Mouse (Mus musculus): ENCODE data around the gene Olfr467. TPM values are rescaled to one million over a fixed set of nuclear protein-coding genes. Genes with fewer than 3 reads are reported as not detected.
"Not testable (repeated sequence)": the region's sequence is repeated elsewhere in the genome, so short reads cannot be mapped to it uniquely, and the experiment has no call there.

Olfr467 gene
- polyA plus RNA-seq, 1 experiment, result not detected

DNA sequence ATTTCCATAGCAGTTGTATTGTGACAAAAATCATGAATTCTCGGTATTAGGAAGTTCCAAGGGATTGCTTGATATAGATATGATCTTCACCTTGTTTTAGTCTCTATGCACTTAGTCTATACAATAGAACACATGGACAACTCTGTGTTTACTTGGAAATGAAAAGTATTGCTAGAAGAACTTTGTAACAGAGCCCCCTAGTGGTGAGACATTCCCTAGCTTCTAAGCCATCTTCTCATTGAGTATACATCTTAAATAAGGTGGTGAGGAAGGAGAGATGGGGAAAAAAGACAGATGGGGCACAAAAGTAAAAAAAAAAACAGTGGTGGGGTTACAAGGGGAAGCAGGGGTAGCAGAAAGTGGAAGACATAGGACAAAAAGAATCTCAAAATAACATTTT lies 29.7 kb downstream of the Olfr467 start:
- no peaks in the 10 kb centered on the region for H3K4me1 ChIP-seq (ENCODE audit: control insufficient read depth, insufficient read depth, low read length)
- TF ChIP-seq CTCF (IDR thresholded peaks at IDR 0.05; ENCODE audit: borderline replicate concordance, insufficient read depth, low read length) (no peak), POLR2A (IDR thresholded peaks at IDR 0.05; ENCODE audit: low read depth, low read length) (no peak)

DNA sequence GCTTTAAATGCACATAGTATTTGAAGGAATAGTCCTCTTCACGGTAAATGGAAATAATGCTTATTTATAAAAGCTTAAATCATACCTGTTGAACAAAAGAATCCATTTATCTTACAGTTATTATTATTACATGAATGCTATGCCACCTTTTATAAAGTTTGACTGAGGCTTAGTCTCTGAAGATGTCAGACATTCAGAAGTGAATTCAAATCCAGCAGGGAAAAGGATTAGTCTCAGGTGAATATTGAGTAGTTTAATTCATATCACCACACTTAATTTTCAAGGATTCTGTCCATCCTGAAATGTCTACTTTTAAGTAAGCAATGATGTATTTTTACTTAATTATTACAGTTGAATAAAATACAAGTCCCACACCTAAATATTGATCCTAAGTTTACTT lies 35.3 kb downstream of the Olfr467 start, which contains the start of gene Olfr470:
Olfr470 (minus strand) TSS at position 101 of the 400 bp plus-strand sequence.
- not testable (repeated sequence) for H3K27ac ChIP-seq (ENCODE audit: insufficient read depth, low read length); H3K4me1 ChIP-seq (ENCODE audit: control insufficient read depth, insufficient read depth, low read length)

More for the DNA sequence above, 29.7 kb downstream of the Olfr467 start:
- no peak overlapping the region for H3K27ac ChIP-seq (ENCODE audit: insufficient read depth, low read length)
- H3K4me3 ChIP-seq (ENCODE audit: insufficient read depth, low read length), result no peak overlapping the region

More for the DNA sequence above, 35.3 kb downstream of the Olfr467 start, which contains the start of gene Olfr470:
- not testable (repeated sequence) for H3K4me3 ChIP-seq (ENCODE audit: insufficient read depth, low read length)

Other genes starting within 250 kb of the Olfr467 start
- gene Olfml1, start 244.8 kb upstream of the Olfr467 start, polyA plus RNA-seq (2011; ENCODE audit: insufficient read length, low read depth, missing spikeins), result 1.3 and 13.0 TPM in 2 replicates
- 1.1 and 2.0 TPM in 2 replicates for gene Ppfibp2, start 217.1 kb upstream of the Olfr467 start, polyA plus RNA-seq (2011; ENCODE audit: insufficient read length, low read depth, missing spikeins)
- gene 5330417H12Rik, start 187.1 kb upstream of the Olfr467 start, polyA plus RNA-seq (2011; ENCODE audit: insufficient read length, low read depth, missing spikeins), result not detected in 2 replicates
- 1.8 and 3.3 TPM in 2 replicates for gene Cyb5r2, start 54.2 kb upstream of the Olfr467 start, polyA plus RNA-seq (2011; ENCODE audit: insufficient read length, low read depth, missing spikeins)
- gene Ovch2, start 11.1 kb upstream of the Olfr467 start, polyA plus RNA-seq (2011; ENCODE audit: insufficient read length, low read depth, missing spikeins), result not detected in 2 replicates
- gene Olfr469, start 13.3 kb downstream of the Olfr467 start, polyA plus RNA-seq (2011; ENCODE audit: insufficient read length, low read depth, missing spikeins), result not detected in 2 replicates
- gene Olfr470, start 35.2 kb downstream of the Olfr467 start, polyA plus RNA-seq (2011; ENCODE audit: insufficient read length, low read depth, missing spikeins), result not detected in 2 replicates
- 0.08 TPM in 1 of 2 replicates, not detected in the other for gene Olfr472, start 85.6 kb downstream of the Olfr467 start, polyA plus RNA-seq (2011; ENCODE audit: insufficient read length, low read depth, missing spikeins)
- not detected in 2 replicates for gene Olfr473, start 118.2 kb downstream of the Olfr467 start, polyA plus RNA-seq (2011; ENCODE audit: insufficient read length, low read depth, missing spikeins)
- gene Olfr474, start 142.4 kb downstream of the Olfr467 start, polyA plus RNA-seq (2011; ENCODE audit: insufficient read length, low read depth, missing spikeins), result not detected in 2 replicates
- gene Olfr476, start 152.5 kb downstream of the Olfr467 start, polyA plus RNA-seq (2011; ENCODE audit: insufficient read length, low read depth, missing spikeins), result not detected in 2 replicates
- not detected in 2 replicates for gene Olfr477, start 174.4 kb downstream of the Olfr467 start, polyA plus RNA-seq (2011; ENCODE audit: insufficient read length, low read depth, missing spikeins)
- gene Olfr478, start 221.7 kb downstream of the Olfr467 start, polyA plus RNA-seq (2011; ENCODE audit: insufficient read length, low read depth, missing spikeins), result not detected in 2 replicates
- not detected in 2 replicates for gene Olfr479, start 238.4 kb downstream of the Olfr467 start, polyA plus RNA-seq (2011; ENCODE audit: insufficient read length, low read depth, missing spikeins)

All from embryonic fibroblast, embryonic 13.5 days (primary cell).